Mouse (Mus musculus): ENCODE data around the gene 1700017B05Rik. TPM values are rescaled to one million over a fixed set of nuclear protein-coding genes. Genes with fewer than 3 reads are reported as not detected.
A peak's percentile ranks its signal among the peaks of the same experiment; 100 is the strongest.
"Not testable (repeated sequence)": the region's sequence is repeated elsewhere in the genome, so short reads cannot be mapped to it uniquely, and the experiment has no call there.

The 1700017B05Rik gene
- polyA plus RNA-seq (2014; fragmentation: Nextera tagmentation; extraction: Ambion mirVana): 15.5 and 16.2 TPM in 2 replicates

GRCm38 (mm10) chr9:57261913-57262794 lies at the start of gene 1700017B05Rik:
Gene 1700017B05Rik, minus strand, starts transcription at chr9:57262612.
- Histone ChIP-seq H3K4me3 (ENCODE audit: low read depth, low read length) (peak within 1 kb of the TSS; percentile 87), H3K27me3 (ENCODE audit: control insufficient read depth, insufficient read depth, low read length) (no peaks in the 10 kb centered on the region), H3K9me3 (replicated peaks; ENCODE audit: control insufficient read depth, low read length) (no peaks in the 10 kb centered on the region), H3K9ac (ENCODE audit: low read depth, low read length) (peak within 1 kb of the TSS; percentile 88), H3K4me1 (ENCODE audit: control insufficient read depth, insufficient read depth, low read length) (peaks cover 15% of the 10 kb centered on the region), H3K36me3 (ENCODE audit: control insufficient read depth, insufficient read depth, low read length) (peaks cover 10% of the 10 kb centered on the region), H3K27ac (ENCODE audit: low read depth, low read length) (peak within 1 kb of the TSS; percentile 79), H3K4me2 (peak within 1 kb of the TSS; percentile 98)
- peak; percentile 81 for ATAC-seq (replicated peaks; ENCODE audit: insufficient number of reproducible peaks, low FRiP score, low TSS enrichment)
- under 1% methylated on average over 82 of the region's 87 CpGs for whole genome bisulfite sequencing (ENCODE audit: insufficient replicate concordance)

- Histone ChIP-seq H3K4me3 (ENCODE audit: low read depth, low read length) (no peak overlapping the region), H3K9ac (ENCODE audit: low read depth, low read length) (no peak overlapping the region), H3K4me2 (no peak overlapping the region), H3K27me3 (ENCODE audit: control insufficient read depth, insufficient read depth, low read length) (no peaks in the 10 kb centered on the region), H3K27ac (ENCODE audit: low read depth, low read length) (no peak overlapping the region), H3K36me3 (ENCODE audit: control insufficient read depth, insufficient read depth, low read length) (no peaks in the 10 kb centered on the region), H3K9me3 (replicated peaks; ENCODE audit: control insufficient read depth, low read length) (no peaks in the 10 kb centered on the region), H3K4me1 (ENCODE audit: control insufficient read depth, insufficient read depth, low read length) (no peaks in the 10 kb centered on the region)
- ATAC-seq (replicated peaks; ENCODE audit: insufficient number of reproducible peaks, low FRiP score, low TSS enrichment): no peak
- 89% methylated on average over 2 of the region's 2 CpGs for WGBS (ENCODE audit: insufficient replicate concordance)
Measured at GRCm38 (mm10) chr9:57310895-57311294, 48.5 kb upstream of the 1700017B05Rik start.

GRCm38 (mm10) chr9:57309353-57309752 lies 46.9 kb upstream of the 1700017B05Rik start:
- Histone ChIP-seq H3K9ac (ENCODE audit: low read depth, low read length) (no peak overlapping the region), H3K27me3 (ENCODE audit: control insufficient read depth, insufficient read depth, low read length) (no peaks in the 10 kb centered on the region), H3K4me3 (ENCODE audit: low read depth, low read length) (no peak overlapping the region), H3K4me1 (ENCODE audit: control insufficient read depth, insufficient read depth, low read length) (no peaks in the 10 kb centered on the region), H3K27ac (ENCODE audit: low read depth, low read length) (no peak overlapping the region), H3K36me3 (ENCODE audit: control insufficient read depth, insufficient read depth, low read length) (no peaks in the 10 kb centered on the region), H3K9me3 (replicated peaks; ENCODE audit: control insufficient read depth, low read length) (0 out of 2 replicates have a peak, but pooled peaks cover 4% of the 10 kb centered on the region), H3K4me2 (no peak overlapping the region)
- no peak for ATAC-seq (replicated peaks; ENCODE audit: insufficient number of reproducible peaks, low FRiP score, low TSS enrichment)
- WGBS (ENCODE audit: insufficient replicate concordance): 84% methylated on average over 4 of the region's 4 CpGs

- Histone ChIP-seq H3K4me2 (no peak overlapping the region), H3K27ac (ENCODE audit: low read depth, low read length) (no peak overlapping the region), H3K9ac (ENCODE audit: low read depth, low read length) (no peak overlapping the region), H3K4me1 (ENCODE audit: control insufficient read depth, insufficient read depth, low read length) (no peaks in the 10 kb centered on the region), H3K36me3 (ENCODE audit: control insufficient read depth, insufficient read depth, low read length) (no peaks in the 10 kb centered on the region), H3K4me3 (ENCODE audit: low read depth, low read length) (no peak overlapping the region), H3K9me3 (replicated peaks; ENCODE audit: control insufficient read depth, low read length) (0 out of 2 replicates have a peak, but pooled peaks cover 4% of the 10 kb centered on the region), H3K27me3 (ENCODE audit: control insufficient read depth, insufficient read depth, low read length) (no peaks in the 10 kb centered on the region)
- WGBS (ENCODE audit: insufficient replicate concordance): 51% methylated on average over 4 of the region's 4 CpGs
- no peak for ATAC-seq (replicated peaks; ENCODE audit: insufficient number of reproducible peaks, low FRiP score, low TSS enrichment)
Measured at GRCm38 (mm10) chr9:57307456-57307855, 45.0 kb upstream of the 1700017B05Rik start.

- H3K4me3 ChIP-seq (ENCODE audit: low read depth, low read length); H3K4me2 ChIP-seq; H3K27ac ChIP-seq (ENCODE audit: low read depth, low read length); H3K4me1 ChIP-seq (ENCODE audit: control insufficient read depth, insufficient read depth, low read length); H3K9ac ChIP-seq (ENCODE audit: low read depth, low read length); H3K9me3 ChIP-seq (replicated peaks; ENCODE audit: control insufficient read depth, low read length); ATAC-seq (replicated peaks; ENCODE audit: insufficient number of reproducible peaks, low FRiP score, low TSS enrichment); H3K27me3 ChIP-seq (ENCODE audit: control insufficient read depth, insufficient read depth, low read length); H3K36me3 ChIP-seq (ENCODE audit: control insufficient read depth, insufficient read depth, low read length): not testable (repeated sequence)
- WGBS (ENCODE audit: insufficient replicate concordance): 92% methylated on average over 4 of the region's 4 CpGs
Measured at GRCm38 (mm10) chr9:57304716-57305115, 42.3 kb upstream of the 1700017B05Rik start.

GRCm38 (mm10) chr9:57304251-57304650 lies 41.8 kb upstream of the 1700017B05Rik start:
- WGBS (ENCODE audit: insufficient replicate concordance): 87% methylated on average over 2 of the region's 2 CpGs

GRCm38 (mm10) chr9:57303356-57303755 lies 40.9 kb upstream of the 1700017B05Rik start:
- WGBS (ENCODE audit: insufficient replicate concordance): 93% methylated on average over 1 of the region's 1 CpGs
- Histone ChIP-seq H3K4me3 (ENCODE audit: low read depth, low read length) (no peak overlapping the region), H3K27me3 (ENCODE audit: control insufficient read depth, insufficient read depth, low read length) (no peaks in the 10 kb centered on the region), H3K4me2 (no peak overlapping the region), H3K4me1 (ENCODE audit: control insufficient read depth, insufficient read depth, low read length) (no peaks in the 10 kb centered on the region), H3K9ac (ENCODE audit: low read depth, low read length) (no peak overlapping the region), H3K36me3 (ENCODE audit: control insufficient read depth, insufficient read depth, low read length) (no peaks in the 10 kb centered on the region), H3K9me3 (replicated peaks; ENCODE audit: control insufficient read depth, low read length) (0 out of 2 replicates have a peak, but pooled peaks cover 4% of the 10 kb centered on the region), H3K27ac (ENCODE audit: low read depth, low read length) (no peak overlapping the region)
- no peak for ATAC-seq (replicated peaks; ENCODE audit: insufficient number of reproducible peaks, low FRiP score, low TSS enrichment)

More at GRCm38 (mm10) chr9:57304251-57304650, 41.8 kb upstream of the 1700017B05Rik start:
- no peaks in the 10 kb centered on the region for H3K27me3 ChIP-seq (ENCODE audit: control insufficient read depth, insufficient read depth, low read length)
- no peak overlapping the region for H3K4me3 ChIP-seq (ENCODE audit: low read depth, low read length)
- no peak for ATAC-seq (replicated peaks; ENCODE audit: insufficient number of reproducible peaks, low FRiP score, low TSS enrichment)
- H3K27ac ChIP-seq (ENCODE audit: low read depth, low read length): no peak overlapping the region
- no peak overlapping the region for H3K4me2 ChIP-seq
- H3K4me1 ChIP-seq (ENCODE audit: control insufficient read depth, insufficient read depth, low read length): no peaks in the 10 kb centered on the region
- H3K9ac ChIP-seq (ENCODE audit: low read depth, low read length): no peak overlapping the region
- H3K36me3 ChIP-seq (ENCODE audit: control insufficient read depth, insufficient read depth, low read length): no peaks in the 10 kb centered on the region
- H3K9me3 ChIP-seq (replicated peaks; ENCODE audit: control insufficient read depth, low read length): 0 out of 2 replicates have a peak, but pooled peaks cover 4% of the 10 kb centered on the region

GRCm38 (mm10) chr9:57300825-57301224 lies 38.4 kb upstream of the 1700017B05Rik start:
- Histone ChIP-seq H3K27ac (ENCODE audit: low read depth, low read length) (no peak overlapping the region), H3K9ac (ENCODE audit: low read depth, low read length) (0 out of 2 replicates have a peak overlapping the region, but pooled peaks have one; percentile 16), H3K36me3 (ENCODE audit: control insufficient read depth, insufficient read depth, low read length) (no peaks in the 10 kb centered on the region), H3K4me1 (ENCODE audit: control insufficient read depth, insufficient read depth, low read length) (no peaks in the 10 kb centered on the region; the same call in 1 of the 2 replicates), H3K27me3 (ENCODE audit: control insufficient read depth, insufficient read depth, low read length) (no peaks in the 10 kb centered on the region), H3K4me3 (ENCODE audit: low read depth, low read length) (no peak overlapping the region), H3K9me3 (replicated peaks; ENCODE audit: control insufficient read depth, low read length) (0 out of 2 replicates have a peak, but pooled peaks cover 4% of the 10 kb centered on the region), H3K4me2 (no peak overlapping the region)
- ATAC-seq (replicated peaks; ENCODE audit: insufficient number of reproducible peaks, low FRiP score, low TSS enrichment): no peak
- 76% methylated on average over 2 of the region's 2 CpGs for WGBS (ENCODE audit: insufficient replicate concordance)

Data from heart, embryonic 11.5 days (tissue).